Mouse (Mus musculus): ENCODE measurements around the gene Sash1.

Gene Sash1

DNA sequence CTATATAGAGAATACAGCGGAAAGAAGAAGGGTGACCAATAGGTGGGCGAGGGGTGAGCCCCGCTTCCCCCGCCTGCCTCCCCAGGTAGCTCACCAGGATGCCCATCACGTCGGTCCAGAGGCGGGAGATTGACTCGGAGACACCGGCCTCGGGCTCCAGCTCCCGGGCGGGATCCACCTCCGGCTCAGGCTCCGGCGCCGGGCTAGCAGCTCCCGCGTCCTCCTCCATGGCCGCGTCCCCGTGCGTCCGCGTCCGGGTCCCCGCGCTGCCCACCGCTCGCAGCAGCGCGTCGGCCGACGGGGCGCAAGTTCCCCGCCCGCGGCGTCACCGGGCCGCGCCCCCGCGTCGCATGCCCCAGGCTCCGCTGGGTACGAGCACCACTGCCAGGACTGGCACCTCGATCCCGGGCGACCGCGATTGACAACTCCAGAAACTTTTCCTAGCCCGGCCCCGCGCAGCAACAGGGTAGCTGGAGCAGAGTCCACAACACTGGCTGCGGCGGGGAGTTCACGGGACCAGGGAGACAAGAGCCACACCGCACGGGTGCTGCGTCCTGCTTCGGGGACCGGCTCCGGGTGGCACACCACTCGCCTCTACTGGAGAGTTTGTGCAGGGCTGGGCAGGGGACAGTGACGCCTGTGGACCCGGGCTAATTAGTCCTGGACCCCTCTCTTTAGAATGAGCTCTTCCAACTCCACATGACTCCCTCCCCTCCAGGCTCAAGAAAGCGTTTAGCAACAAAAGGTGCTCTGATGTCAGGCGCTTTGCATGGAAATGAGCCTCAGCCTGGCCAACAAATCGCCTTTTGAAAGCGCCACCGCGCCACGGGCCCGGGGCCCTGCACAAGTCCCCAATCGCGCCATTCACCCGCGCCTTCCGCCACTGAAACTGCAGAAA, at the start of gene Sash1:
TSS of gene Sash1 (minus strand) at position 441 of the 898 bp plus-strand sequence.
- DNase-seq (ENCODE audit: low read depth, low spot score), result peak; percentile 97

DNA sequence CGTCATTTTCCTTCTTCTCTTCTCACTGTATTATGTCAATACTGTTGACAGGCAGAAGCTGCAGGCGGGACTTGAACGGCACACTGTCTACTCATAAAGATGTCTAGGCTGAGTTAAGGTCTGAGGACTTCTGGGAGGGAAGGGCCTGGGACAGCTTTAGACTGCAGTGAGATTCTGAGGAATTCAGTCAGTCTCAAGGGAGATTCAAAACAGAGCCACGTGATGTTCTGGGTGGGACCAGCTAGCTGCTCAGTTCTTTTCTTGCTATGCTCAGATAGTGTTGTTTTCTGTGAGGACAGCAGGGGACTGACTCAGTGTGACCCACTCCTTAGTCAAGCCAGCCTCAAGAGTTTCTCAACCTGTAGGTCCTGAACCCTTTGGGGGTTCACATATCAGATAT, 49.7 kb upstream of the Sash1 start:
- DNase-seq (ENCODE audit: low read depth, low spot score), result peak; percentile 37

DNA sequence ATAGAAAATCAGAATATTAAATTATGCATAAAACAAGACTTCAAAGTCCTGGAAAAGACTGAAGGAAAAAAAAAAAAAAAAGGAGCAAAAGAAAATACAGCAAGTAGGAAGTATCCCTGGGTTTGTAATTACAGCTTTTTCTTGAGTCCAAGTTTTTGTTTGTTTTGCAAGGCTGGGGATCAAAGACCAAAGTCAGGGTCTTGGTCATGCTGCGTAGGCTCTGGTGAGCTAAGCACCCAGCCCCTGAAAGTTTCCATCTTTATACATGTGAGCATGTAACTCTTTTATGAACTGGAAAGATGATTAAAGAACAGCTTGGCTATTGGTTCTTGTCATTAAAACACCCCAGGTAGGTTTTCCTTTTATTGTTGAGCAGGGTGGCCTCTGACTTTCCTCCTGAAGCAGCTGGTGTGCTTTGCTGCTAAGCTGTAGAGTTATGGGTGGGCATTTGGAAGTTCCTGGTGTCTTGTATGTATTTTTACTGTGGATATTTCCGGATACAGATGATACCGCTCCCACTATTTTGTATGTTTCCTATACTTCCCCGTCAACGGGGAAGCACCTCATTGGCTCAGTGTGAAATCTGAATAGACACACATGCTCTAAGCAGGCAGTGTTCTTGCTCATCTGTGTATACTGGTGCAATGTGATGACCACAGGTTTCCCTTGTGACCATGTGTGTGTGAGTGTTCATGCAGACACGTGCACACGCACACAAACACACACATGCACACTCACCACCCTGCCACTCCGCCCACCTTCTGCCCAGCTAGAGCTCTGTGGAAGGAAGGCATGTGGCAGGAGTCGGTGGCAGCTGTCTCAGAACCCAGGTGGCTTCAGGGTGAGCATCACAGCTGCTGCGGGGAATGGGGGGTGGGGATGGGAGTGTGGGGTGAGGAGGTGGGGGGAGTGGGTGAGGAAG, 47.8 kb upstream of the Sash1 start:
- no peak for DNase-seq (ENCODE audit: low read depth, low spot score)

DNA sequence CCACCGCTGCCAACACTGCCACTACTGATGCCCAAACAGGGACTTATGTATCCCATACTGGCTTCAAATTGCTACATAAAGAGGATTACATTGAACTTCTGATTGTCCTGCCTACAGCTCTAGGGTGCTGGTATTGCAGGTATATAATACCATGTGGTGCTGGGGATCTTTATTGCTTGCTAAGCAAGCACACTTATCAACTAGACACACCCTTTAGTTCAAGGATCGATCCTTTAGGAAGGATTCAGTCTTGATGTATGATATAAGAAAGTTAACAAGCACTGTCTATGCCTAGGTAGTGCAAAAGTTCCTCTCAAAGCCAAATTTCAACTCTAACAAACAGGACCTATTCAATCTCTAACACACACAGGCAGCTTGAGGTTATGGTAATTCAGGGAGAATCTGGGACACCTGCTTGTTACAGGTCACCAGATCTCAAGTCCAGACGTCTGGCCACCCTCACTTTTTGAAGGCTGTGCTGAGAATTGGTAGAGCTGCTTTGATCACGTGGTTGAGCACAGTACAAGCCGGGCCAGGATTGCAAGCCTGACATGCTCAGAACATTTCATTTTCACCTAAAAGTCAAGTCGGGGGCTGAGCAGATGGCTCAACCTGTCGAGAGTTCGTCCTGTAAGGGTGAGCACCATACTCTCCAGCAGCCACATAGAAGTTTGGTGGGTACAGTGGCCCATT, 45.8 kb upstream of the Sash1 start:
- DNase-seq (ENCODE audit: low read depth, low spot score), result no peak

DNA sequence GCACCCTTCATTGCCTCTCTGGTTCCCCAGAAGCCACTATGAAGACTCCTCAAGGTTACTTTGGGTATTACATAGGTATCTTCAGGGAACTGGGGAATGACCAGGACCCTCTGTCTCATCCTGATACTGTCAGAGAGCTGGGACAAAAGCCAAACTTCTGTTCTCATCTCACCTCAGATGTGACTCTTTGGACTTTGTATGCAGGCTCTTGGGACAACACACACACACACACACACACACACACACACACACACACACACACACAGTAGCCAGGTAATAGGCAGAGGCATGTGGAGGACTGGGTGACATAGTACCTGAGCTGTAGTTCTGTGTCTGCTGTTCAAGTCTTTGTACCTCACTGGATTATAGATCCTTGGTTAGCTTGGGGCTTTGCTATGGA, 44.8 kb upstream of the Sash1 start:
- no peak for DNase-seq (ENCODE audit: low read depth, low spot score)

DNA sequence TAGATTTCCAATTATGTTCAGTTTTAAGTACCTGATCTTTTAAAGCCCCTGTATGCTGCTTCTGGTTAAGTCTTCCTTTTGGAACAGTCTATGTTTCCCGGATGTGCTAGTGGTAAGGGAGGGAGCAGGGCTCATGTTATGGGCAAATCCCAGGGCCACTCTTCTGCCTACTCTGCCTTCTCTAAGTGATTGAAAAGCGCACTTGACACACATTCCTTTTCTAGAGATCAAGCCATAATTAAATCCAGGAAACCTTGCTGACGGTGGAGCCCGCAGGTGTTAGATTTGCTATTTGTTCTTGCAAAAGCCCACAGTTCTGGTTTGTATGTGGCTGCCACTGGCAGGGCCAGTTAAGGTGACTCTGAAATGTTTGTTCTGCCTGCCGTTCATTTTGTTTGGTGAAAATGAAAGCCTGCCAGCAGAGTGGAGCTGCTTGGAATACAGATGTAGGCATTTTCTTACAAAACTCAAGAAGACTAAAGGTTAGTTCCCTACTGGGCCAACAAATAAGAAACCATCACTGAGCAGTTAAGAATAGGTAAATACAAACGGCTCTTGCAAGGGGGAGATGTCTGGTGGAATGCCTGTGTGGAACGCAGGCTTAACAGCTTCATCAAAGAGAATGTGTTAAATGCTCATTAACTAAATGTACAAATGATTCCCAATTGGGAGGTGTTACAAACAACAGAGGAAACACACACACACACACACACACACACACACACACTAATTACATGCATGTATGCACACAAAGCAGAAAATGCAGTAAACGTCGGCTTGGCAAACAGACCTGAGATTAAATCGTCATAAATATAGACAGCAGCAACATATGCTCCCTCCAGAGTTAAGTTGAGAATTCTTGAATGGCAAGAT, 43.1 kb upstream of the Sash1 start:
- peak; percentile 14 for DNase-seq (ENCODE audit: low read depth, low spot score)

DNA sequence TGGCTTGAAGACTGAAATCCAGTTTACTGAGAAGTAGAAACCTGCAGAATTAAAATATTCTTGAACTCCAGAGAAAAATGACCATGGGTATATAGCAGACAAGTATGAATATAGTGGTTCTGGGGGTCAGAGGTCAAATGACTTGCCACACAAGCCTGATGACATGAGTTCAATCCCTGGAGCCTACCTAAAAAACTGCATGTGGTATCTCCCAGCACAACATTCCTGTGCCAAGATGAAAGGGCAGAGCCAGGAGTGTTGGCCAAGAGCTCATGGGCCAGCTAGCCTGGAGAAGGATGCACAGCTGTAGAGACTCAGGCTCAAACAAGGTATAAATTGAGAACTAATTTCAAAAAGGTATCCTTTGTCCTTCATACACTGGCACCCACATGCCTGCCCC, 42.4 kb upstream of the Sash1 start:
- DNase-seq (ENCODE audit: low read depth, low spot score), result no peak

DNA sequence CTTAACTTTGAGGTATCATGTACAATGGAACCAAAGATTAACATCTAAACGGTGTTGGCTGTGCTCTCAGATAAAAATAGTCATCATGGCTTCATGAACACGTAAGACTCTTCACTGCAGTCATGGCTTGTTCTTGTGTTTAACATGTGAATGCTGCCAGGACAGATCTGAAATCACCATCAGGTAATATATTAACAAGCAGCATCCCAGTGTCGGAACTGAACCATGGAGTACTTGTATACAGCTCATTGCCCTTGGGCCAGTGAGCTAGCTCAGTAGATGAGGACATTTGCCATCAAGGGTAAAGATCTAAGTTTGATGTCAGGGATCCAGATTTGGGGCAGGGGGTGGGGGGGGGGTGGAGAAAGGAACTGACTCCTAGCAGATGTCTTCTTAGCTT, 41.0 kb upstream of the Sash1 start:
- no peak for DNase-seq (ENCODE audit: low read depth, low spot score)

DNA sequence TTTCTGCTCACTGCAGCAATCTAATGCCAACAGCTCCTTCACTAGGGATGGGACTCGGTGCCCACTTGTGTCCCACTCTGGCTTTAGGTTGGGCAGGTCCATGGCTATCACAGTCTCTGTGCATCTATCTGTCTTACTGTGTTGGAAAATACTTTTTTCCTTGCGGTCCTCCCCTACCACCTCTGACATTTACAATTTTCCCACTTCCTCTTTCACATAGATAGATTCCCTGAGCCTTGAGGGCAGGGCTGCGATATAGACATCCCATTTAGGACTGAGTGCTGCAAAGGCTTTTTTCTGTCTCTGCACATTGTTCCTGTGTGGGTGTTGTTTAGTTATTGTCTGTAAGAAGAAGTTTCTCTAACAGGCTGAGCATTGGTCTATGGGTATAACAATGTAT, 40.4 kb upstream of the Sash1 start:
- DNase-seq (ENCODE audit: low read depth, low spot score), result no peak

DNA sequence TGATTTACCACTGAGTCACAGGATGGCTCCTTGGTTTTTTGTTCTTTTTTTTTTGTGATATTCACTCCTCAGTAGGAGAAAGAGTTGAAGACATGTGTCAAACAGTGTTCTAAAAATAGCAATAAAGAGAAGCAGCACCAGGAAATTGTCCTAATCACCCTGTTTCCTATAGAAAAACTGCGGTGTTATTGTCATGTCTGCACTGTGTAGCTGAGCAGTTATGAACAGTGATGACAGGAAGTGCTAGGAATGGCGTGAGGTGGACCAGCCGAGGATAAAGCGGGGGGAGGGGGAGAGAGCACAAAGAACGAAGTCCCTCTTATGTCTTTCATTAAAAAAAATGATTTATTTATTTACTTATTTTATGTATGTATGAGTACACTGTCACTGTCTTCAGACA, 39.4 kb upstream of the Sash1 start:
- no peak for DNase-seq (ENCODE audit: low read depth, low spot score)

DNA sequence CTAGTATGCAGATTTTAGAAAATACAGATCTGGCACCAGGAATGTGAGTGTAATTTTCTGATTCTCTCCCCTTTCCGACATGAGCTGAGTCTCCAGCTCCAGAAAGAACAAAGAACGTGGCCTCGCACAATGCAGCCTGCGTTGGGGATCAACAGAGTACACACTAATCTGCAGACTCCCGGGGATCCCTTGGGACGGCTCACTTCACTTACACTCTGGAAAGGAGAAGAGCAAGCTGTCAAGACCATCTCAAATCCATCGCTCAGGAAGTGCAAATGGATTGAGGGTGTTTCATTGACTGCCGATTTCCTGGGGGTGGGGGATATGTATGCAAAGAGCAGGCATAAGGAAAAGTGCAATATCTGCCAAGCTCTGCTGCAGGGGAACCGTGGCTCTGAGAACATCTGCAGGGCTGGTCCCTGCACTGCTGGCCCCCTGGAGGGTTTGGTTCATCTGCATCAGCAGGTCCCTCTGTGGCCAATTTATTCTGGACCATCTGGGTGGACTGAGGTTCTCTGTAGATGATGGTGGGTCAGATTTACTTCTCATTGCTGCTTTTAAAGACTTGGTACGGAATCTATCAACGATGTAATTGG, 35.3 kb upstream of the Sash1 start:
- DNase-seq (ENCODE audit: low read depth, low spot score), result no peak

DNA sequence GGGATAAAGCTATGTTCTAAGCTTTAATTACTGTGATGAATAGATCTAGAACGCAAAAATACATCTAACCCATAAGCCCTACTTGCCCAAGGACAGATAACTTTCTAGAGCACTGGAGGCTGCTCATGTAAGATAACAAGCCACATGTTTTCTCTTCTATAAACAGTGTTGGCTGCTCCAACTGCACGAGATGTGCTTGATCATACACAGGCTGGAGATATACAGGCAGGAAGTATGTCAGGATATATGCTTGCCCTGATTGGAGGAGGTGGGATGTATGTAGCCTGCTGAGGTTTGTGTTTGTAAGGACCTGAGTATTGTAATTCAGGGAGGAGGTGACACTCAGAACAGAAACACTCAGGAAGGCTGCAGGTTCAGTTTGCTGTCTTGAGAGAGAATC, 31.9 kb upstream of the Sash1 start:
- no peak for DNase-seq (ENCODE audit: low read depth, low spot score)

DNA sequence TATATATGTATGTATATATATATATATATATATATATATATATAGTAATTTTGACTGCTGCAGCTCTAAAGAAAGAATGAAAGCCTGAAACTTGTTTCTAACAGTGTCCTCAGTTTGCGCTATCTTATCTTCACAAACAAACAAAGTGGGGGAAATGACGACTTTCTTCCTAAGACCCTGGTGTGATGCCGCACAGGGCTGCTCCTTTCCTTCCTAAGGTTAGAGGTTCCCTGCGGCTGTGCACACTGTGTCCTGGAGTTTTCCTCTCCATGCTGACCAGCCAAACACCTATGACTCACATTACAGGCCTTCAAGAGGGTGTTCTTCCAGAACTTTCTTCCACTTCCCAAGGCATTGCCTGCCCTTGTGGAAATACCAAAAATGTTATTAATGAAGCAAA, 31.5 kb upstream of the Sash1 start:
- no peak for DNase-seq (ENCODE audit: low read depth, low spot score)

DNA sequence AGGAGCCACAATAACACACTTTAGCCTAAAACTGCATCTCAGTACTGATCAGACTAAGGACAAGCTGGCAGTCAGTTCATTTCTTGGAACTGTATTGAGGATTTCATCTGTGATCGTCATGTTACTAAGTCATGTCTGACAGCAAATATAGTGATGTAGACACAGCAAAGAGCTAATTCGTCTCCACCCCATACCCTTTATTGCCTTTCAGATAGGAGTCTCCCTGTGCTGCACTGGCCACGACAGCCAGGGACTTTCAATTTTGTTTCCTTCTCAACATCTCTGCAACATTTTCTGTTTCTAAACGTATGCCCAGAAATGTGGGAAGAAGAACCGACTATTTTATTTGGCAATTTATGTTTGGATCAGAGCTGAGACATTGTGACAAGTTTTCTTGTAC, 29.9 kb upstream of the Sash1 start:
- no peak for DNase-seq (ENCODE audit: low read depth, low spot score)

DNA sequence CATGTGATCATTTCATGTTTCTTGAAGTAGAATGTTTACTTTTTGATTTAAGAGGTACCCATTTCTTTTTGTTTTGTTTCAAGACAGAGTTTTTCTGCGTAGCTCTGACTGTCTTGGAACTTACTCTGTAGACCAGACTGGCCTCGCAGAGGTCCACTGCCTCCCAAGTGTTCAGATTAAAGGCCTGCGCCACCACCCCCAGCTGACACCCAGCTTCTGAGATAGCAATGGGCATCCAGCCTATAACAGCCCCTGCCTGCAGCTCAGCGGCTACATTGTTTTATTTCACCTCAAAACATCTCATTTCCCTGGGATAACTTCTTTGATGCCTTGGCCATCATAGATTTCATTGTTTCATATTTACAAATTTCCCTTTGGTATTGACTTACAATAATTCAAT, 28.0 kb upstream of the Sash1 start:
- DNase-seq (ENCODE audit: low read depth, low spot score), result no peak

DNA sequence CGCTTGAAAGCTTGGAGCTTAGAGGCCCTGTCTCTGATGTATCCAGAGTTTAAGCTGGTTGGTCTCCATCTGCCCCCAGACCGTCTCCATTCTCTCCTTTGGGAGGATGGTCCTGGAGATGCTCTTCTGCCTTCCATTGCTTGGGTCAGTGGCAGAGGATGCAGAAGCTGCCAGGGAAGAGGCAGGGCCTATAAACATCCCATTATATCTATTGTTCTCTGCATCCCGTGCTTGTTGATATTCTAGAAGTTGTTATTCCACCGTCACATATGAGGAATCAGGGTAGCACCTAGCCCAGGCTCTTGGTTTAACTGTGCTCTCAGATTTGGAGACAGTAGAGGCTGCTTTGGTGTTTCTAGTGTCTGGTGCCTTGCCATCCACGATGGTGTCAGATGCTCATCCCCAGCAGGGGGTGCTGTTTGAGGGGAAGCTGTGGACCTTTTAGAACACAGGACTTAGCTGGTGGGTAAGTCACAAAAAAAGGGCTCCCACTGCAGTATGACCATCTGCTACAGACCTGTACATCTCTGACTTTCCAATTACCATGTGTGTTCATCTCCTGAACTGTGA, 26.9 kb upstream of the Sash1 start:
- DNase-seq (ENCODE audit: low read depth, low spot score), result no peak

DNA sequence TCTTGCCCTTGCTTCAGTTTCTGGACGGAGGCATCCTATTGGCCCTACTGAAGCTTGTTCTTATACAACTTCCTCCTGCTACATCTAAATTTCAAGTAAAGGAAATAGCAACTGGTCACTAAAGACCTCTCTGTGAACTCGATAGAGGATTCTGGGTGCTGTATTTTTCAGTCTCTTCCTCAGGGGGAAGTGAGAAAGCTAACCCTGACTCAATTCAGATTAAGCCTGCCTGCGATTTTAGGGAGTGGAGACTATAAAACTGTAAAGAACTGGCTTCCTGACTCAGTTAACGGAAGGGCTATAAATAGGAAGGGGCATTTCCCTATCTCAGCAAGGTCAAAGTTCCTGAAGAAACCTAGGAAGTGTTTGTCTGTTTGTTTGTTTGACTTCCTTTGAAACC, 26.3 kb upstream of the Sash1 start:
- no peak for DNase-seq (ENCODE audit: low read depth, low spot score)

DNA sequence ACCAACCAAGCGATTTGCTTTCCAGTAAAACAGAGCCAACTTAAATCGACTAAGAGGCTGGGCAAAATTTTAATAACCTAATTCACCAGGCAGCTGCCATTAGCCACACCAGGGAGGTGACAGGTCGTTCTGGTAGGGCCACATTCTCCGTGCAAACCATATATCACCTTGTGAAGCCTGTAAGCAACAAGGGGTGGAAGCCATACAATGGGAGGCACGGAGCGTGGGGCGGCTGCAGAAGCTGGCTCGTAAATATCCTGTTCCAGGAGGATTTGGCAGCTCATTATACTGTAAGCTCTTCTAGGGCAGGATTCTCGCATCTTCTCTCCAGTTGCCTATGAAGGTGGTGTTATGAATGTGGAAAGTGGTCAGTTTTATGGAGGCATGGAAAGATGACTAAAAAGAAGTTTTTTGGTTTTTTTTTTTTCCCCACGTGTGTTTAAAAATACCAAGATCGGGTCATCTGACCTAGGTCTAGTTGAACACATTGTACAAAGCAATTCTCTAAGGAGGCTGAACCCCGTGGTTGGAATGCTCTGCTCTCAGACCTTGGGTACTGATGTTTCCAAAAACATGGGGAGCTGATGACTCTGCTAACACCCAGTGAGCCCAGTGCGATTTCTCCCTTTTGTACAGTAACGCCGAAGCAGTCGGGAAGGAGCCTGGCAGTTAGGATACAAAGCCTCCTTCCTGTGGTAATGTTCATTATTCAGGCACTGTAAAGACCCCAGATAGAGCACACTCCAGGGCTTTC, 24.5 kb upstream of the Sash1 start:
- DNase-seq (ENCODE audit: low read depth, low spot score), result no peak

DNA sequence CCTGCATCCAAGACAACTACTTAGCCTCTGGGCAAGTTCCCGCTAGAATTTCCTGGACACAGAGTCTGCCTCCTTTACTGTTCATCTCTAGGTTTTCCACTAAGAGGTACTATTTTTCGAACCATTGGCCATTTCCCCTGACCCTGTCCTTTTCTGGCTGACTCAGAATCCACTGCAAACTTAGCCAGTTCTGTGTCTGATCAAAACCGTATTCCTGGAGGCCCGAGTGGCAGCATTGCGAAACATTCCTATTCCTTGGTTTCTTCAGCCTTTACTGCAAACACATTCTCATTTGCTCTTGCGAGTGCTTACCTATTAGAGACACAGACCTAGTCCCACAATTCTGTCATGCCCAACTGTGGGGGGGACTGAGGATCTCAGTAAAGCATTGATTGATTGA, 17.2 kb upstream of the Sash1 start:
- DNase-seq (ENCODE audit: low read depth, low spot score), result no peak

DNA sequence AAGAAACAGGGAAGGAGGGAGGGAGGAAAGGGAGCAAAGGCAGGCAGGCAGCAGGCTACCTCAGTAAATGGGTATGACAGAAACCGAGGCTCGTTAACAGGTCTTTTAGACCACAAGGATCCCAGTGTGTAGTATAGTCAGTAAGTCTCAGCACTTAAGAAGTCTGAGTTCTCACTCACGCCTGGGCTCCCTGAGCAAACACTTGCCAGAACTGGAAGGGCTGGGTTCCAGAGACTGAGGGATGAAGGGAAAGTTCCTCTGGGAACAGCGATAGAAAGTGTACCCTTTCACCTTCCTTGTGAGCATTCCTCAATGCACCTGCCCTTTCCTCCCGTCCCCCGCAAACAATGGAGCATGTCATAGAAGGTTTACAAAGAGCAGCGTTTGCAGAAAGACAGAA, 16.5 kb upstream of the Sash1 start:
- no peak for DNase-seq (ENCODE audit: low read depth, low spot score)
